Mouse (Mus musculus) left cerebral cortex, postnatal 10 days (tissue): ENCODE measurements around the gene Nfat5. TPM values are rescaled to one million over a fixed set of nuclear protein-coding genes. Genes with fewer than 3 reads are reported as not detected.

ENCODE experiments used
- DNase-seq, 2 experiments: peaks; one replicate each; pipeline ENCODE4 v3.0.0; 2021 to 2022; ENCODE audit warnings: low spot score in 2 of 2, mixed read lengths in 1 of 2; ENCODE audit errors: extremely low spot score in 1 of 2
- intact Hi-C: fragments of 180-260 bp; cut with DNase I; formaldehyde crosslinking; loops from one replicate; pipeline ENCODE4 v1.15.1; 2025
- total RNA-seq, 2 experiments: library from RNA; stranded (reverse); gene quantifications; 2 replicates each; pipeline ENCODE4 v1.2.3; 2021

Gene Nfat5
- total RNA-seq, 2 experiments from 2014 or later = 32.7 to 33.6 TPM

- no peak for DNase-seq
- intact Hi-C loops = no loop called here
Measured at GRCm38 (mm10) chr8:107287522-107287921, 5.7 kb upstream of the Nfat5 start.

GRCm38 (mm10) chr8:107291171-107291601 is 2.1 kb upstream of the Nfat5 start:
- DNase-seq = no peak
- intact Hi-C loops = no loop called here

GRCm38 (mm10) chr8:107292119-107292927 is 947 bp upstream of the Nfat5 start:
- intact Hi-C loops = no loop called here
- peak in 1 of 2 experiments; percentile 25 for DNase-seq

GRCm38 (mm10) chr8:107293641-107294628 is 665 bp downstream of the Nfat5 start:
- intact Hi-C loops = no loop called here
- DNase-seq = peak; percentile 4 to 74

- DNase-seq = no peak
- intact Hi-C loops = no loop called here
Measured at GRCm38 (mm10) chr8:107295450-107295849, 2.2 kb downstream of the Nfat5 start.

- intact Hi-C loops = no loop called here
- DNase-seq = no peak
Measured at GRCm38 (mm10) chr8:107311876-107312275, 18.6 kb downstream of the Nfat5 start.

GRCm38 (mm10) chr8:107324142-107324541 is 30.9 kb downstream of the Nfat5 start:
- intact Hi-C loops = loop anchor here (2.0 to 10.0 kb wide), 2 partner anchors 139 to 209 kb away; no protein-coding TSS in a partner anchor
- peak; percentile 74 to 78 for DNase-seq

- intact Hi-C loops = loop anchor here (5.0 to 10.0 kb wide), 2 partner anchors 145 to 227 kb away; no protein-coding TSS in a partner anchor
- DNase-seq = no peak
Measured at GRCm38 (mm10) chr8:107329595-107329994, 36.3 kb downstream of the Nfat5 start.

GRCm38 (mm10) chr8:107336480-107336879 is 43.2 kb downstream of the Nfat5 start:
- intact Hi-C loops = no loop called here
- DNase-seq = no peak

- intact Hi-C loops = no loop called here
- no peak for DNase-seq
Measured at GRCm38 (mm10) chr8:107370311-107370710, 77.0 kb downstream of the Nfat5 start.

- DNase-seq = no peak
- intact Hi-C loops = no loop called here
Measured at GRCm38 (mm10) chr8:107377346-107377745, 84.1 kb downstream of the Nfat5 start.

GRCm38 (mm10) chr8:107380734-107381133 is 87.5 kb downstream of the Nfat5 start:
- intact Hi-C loops = no loop called here
- DNase-seq = no peak

GRCm38 (mm10) chr8:107381666-107382065 is 88.4 kb downstream of the Nfat5 start:
- intact Hi-C loops = no loop called here
- no peak for DNase-seq

- intact Hi-C loops = no loop called here
- DNase-seq = no peak
Measured at GRCm38 (mm10) chr8:107382898-107383297, 89.6 kb downstream of the Nfat5 start.

GRCm38 (mm10) chr8:107384651-107385050 is 91.4 kb downstream of the Nfat5 start:
- intact Hi-C loops = loop anchor here (5.0 kb wide), 1 partner anchor 38 kb away; no protein-coding TSS in a partner anchor
- no peak for DNase-seq

GRCm38 (mm10) chr8:107385063-107385462 is 91.8 kb downstream of the Nfat5 start:
- intact Hi-C loops = loop anchor here (5.0 kb wide), 1 partner anchor 37 kb away; no protein-coding TSS in a partner anchor

GRCm38 (mm10) chr8:107386171-107386570 is 92.9 kb downstream of the Nfat5 start:
- intact Hi-C loops = loop anchor here (5.0 kb wide), 1 partner anchor 36 kb away; no protein-coding TSS in a partner anchor
- no peak for DNase-seq

More at GRCm38 (mm10) chr8:107385063-107385462, 91.8 kb downstream of the Nfat5 start:
- no peak for DNase-seq

GRCm38 (mm10) chr8:107386642-107387041 is 93.4 kb downstream of the Nfat5 start:
- intact Hi-C loops = loop anchor here (5.0 kb wide), 1 partner anchor 36 kb away; no protein-coding TSS in a partner anchor
- no peak for DNase-seq

- DNase-seq = peak in 1 of 2 experiments; percentile 38
- intact Hi-C loops = loop anchor here (5.0 kb wide), 1 partner anchor 34 kb away; no protein-coding TSS in a partner anchor
Measured at GRCm38 (mm10) chr8:107387861-107388260, 94.6 kb downstream of the Nfat5 start.
